Mouse (Mus musculus) layer of hippocampus, adult 11-12 months (tissue): ENCODE measurements around the gene Crybb1.

Source experiments
- DNase-seq: peaks from one replicate; pipeline ENCODE4 v3.0.0; 2022; ENCODE audit warnings: low spot score

Gene Crybb1

DNA sequence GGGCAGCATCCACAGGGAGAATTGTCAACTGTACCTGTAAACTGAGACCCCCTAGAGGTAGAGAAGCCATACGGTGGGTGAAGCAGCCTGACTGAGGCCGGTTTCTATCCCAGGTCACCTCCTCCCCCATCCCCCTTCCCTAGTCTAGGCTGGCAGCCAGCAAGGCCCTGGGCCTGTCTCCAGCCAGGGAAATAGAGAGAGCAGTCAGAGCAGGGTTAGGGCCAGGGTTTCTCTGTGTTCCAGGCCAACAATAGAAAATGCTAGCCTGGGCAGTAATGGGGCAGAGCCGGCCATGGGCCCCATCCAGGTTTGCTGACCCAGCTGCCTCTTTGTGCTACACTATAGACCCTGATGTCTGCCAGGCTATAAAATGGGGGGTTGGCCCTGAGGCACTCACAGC, at the start of gene Crybb1:
Crybb1 (plus strand) TSS at position 390 of the 400 bp plus-strand sequence.
- peak; percentile 75 for DNase-seq

GRCm38 (mm10) chr5:112206543-112207255, 48.9 kb upstream of the Crybb1 start:
- DNase-seq: no peak

- no peak for DNase-seq
These were observed 47.3 kb upstream of the Crybb1 start for GRCm38 (mm10) chr5:112208321-112208720.

GRCm38 (mm10) chr5:112210104-112210503, 45.5 kb upstream of the Crybb1 start:
- DNase-seq: peak; percentile 67

- DNase-seq: no peak
These were observed 43.7 kb upstream of the Crybb1 start for GRCm38 (mm10) chr5:112211911-112212310.

GRCm38 (mm10) chr5:112212711-112213264, 42.8 kb upstream of the Crybb1 start:
- DNase-seq: no peak

GRCm38 (mm10) chr5:112213331-112214240, 42.0 kb upstream of the Crybb1 start:
- no peak for DNase-seq

DNA sequence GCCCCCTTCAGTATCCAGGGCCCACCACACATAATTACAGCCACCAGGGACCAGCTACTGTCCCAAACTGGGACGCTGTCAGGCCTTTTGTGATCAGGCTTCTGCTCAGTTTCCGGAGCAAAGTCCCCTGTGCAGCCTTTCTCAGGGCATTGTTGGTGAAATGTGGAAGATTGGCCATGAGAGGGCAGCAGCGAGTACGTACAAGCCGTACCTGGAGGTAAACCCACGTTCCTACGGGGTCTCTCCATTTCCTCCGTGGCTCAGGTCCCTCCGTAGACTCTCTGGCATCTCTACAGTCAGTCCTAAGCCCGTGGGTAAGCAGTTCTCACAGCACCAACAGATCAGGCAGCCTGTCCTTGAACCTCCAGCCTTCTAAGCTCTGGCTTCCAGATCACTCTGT, 41.2 kb upstream of the Crybb1 start:
- DNase-seq: peak; percentile 78

DNA sequence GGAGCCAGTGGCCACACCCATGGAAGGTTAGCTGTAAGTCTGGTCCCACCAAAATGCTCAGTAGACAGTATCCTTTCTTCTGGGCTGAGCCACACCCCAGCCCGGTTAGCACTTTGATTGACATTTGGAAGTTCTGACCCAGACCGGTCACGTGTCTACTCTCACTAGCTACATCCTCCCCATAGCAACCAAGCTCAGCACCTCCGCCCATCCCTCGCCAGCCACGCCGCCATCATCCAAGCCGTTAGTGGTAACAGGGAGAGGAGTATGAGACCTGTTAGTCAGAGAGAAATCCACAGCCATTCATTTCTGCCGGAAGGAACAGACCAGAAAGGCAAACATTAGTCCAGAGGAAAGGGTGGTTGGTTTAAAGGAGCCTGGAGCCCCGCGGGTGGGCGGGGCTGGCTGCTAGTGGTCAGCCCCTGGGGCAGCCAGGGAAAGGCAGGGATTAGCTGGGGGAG, 40.3 kb upstream of the Crybb1 start:
- peak; percentile 65 for DNase-seq

- DNase-seq: peak; percentile 33
These were observed 39.8 kb upstream of the Crybb1 start for GRCm38 (mm10) chr5:112215801-112216251.

- DNase-seq: no peak
These were observed 39.3 kb upstream of the Crybb1 start for GRCm38 (mm10) chr5:112216335-112216734.

DNA sequence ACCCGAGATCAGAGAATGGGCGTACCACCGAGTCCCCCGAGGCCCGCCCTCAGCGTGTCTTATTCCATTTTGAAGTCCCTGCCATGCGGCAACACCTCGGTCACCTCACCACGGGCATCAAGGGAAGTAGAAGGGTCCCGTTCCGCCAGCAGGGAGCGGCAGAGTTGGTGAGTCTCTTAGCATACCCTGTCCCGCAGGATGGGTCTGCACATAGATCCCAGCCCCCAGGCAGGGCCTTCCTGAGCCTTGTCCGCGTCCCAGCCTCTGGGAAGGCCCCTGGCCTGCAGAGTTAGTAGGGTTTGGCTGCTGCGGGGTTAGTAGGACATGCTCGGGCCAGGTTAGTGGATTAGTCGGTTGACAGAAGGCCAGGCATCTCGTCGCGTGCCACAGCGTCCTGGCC, 38.6 kb upstream of the Crybb1 start:
- DNase-seq: no peak

DNA sequence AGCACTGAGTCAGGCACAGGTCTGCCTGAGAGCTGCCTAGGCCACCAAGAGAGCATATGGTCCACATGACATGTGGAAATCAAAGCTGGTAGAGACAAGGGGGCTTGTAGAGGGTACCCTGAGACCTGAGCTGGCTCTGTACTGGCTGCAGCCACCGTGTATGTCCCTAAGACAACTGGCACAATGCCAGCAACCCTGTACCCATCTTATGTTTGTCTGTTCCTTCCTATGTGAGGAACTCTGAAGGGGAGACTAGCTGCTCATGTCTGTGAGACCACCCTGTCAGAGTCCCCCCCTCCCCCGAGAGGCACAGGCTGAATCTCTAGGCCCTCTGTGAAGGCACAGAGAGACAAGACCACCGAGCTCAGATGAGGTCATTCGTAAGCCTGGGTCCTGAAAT, 36.9 kb upstream of the Crybb1 start:
- DNase-seq: no peak

GRCm38 (mm10) chr5:112219398-112219797, 36.2 kb upstream of the Crybb1 start:
- DNase-seq: no peak

GRCm38 (mm10) chr5:112220203-112220602, 35.4 kb upstream of the Crybb1 start:
- no peak for DNase-seq

GRCm38 (mm10) chr5:112225591-112225990, 30.0 kb upstream of the Crybb1 start:
- no peak for DNase-seq

GRCm38 (mm10) chr5:112227354-112227753, 28.3 kb upstream of the Crybb1 start:
- peak; percentile 55 for DNase-seq

GRCm38 (mm10) chr5:112227898-112228239, 27.7 kb upstream of the Crybb1 start:
- DNase-seq: no peak

DNA sequence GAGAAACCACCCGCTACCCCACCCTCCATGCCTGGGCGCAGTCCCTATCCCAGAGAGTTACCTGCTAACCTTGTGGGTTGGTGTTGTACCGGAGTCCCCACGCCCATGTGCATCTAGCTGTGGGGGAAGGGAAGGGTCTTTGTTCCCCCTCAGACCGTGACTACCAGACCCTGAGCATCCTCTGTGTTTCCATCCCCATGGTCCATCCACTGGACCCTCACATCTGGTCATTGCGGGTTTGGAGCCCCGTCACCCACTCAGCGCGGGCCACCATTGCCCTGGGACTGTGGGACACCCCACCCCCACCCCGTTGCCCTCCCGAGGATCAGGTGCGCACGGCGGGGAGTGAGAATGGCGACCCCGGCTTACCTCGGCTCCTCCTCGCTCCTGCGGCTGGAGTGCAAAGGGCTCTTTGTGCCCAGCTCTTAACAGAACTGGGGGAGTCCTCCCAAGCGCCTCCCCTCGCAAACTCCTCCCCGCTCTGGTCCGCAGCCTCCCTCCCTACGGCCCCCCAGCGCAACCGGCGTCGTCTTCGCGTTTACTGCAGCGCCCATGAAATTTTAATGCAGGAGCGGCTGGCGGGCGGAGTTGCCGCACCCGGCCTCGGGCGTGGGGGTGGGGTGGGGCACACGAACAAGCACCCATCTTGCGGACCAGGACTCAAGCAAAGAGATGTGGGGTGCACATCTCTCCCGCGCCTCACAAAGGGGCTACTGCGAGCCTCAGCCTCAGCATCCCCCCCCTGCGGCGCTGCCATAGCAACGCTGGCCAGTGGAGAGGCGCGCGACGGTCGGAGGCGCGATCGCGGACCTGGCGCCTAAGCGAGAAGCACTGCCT, 27.2 kb upstream of the Crybb1 start:
- peak; percentile 60 for DNase-seq

- DNase-seq: no peak
These were observed 19.8 kb upstream of the Crybb1 start for GRCm38 (mm10) chr5:112235806-112236205.

- no peak for DNase-seq
These were observed 19.0 kb upstream of the Crybb1 start for GRCm38 (mm10) chr5:112236631-112237030.

DNA sequence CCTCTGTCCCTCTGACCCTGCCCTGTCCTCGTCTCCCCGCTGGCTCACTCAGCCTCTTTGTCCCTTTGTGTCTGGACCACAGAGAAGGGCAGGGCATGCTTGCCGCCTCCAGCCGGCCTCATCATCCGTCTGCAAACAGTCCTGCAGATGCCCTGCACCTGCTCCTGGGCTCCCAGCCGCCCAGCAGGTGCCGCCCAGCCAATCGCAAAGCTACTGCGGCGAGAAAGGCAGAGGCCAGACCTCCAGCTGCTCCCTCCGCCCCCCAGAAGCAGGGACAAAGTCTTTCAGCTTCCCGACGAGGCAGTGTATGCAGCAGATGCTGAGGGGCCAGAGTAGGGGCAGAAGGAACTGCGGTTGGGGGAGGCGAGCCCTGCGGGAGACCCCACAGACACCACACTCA, 18.2 kb upstream of the Crybb1 start:
- no peak for DNase-seq
